Mouse (Mus musculus) ES-Bruce4 (cell line): ENCODE data around the gene Spsb1. TPM values are rescaled to one million over a fixed set of nuclear protein-coding genes. Genes with fewer than 3 reads are reported as not detected.

ENCODE experiments used
- H3K27ac ChIP-seq: 2 replicates; pipeline ENCODE4 v1.5.1; 2012; ENCODE audit warnings: low read length, inconsistent platforms; ENCODE audit not compliant: insufficient read depth
- H3K27me3 ChIP-seq: 2 replicates; pipeline ENCODE4 v1.6.1; 2012; ENCODE audit warnings: mild to moderate bottlenecking, low read length, inconsistent platforms; ENCODE audit not compliant: control insufficient read depth, poor library complexity, insufficient read depth, severe bottlenecking
- H3K36me3 ChIP-seq: 2 replicates; pipeline ENCODE4 v1.6.1; 2012; ENCODE audit warnings: inconsistent platforms, mild to moderate bottlenecking, low read length, moderate library complexity; ENCODE audit not compliant: control insufficient read depth, poor library complexity, insufficient read depth, severe bottlenecking
- H3K4me1 ChIP-seq: one replicate; pipeline ENCODE4 v1.8.1; 2011; ENCODE audit warnings: low read length; ENCODE audit not compliant: control insufficient read depth, insufficient read depth
- H3K4me3 ChIP-seq: 2 replicates; pipeline ENCODE4 v1.5.1; 2011; ENCODE audit warnings: low read depth, mild to moderate bottlenecking, low read length
- H3K9ac ChIP-seq: 2 replicates; pipeline ENCODE4 v1.6.1; 2012; ENCODE audit warnings: low read depth, mild to moderate bottlenecking, inconsistent platforms; ENCODE audit not compliant: poor library complexity, severe bottlenecking
- H3K9me3 ChIP-seq: replicated peaks from 2 replicates; pipeline ENCODE4 v1.6.1; 2012; ENCODE audit warnings: mild to moderate bottlenecking, low read length, inconsistent platforms; ENCODE audit not compliant: control insufficient read depth, poor library complexity, insufficient read depth, severe bottlenecking
- CTCF ChIP-seq: IDR thresholded peaks from one replicate; pipeline ENCODE4 v1.8.1; 2011; ENCODE audit warnings: low read depth, low read length
- EP300 ChIP-seq: IDR thresholded peaks from 2 replicates; pipeline ENCODE4 v1.6.1; 2011; ENCODE audit warnings: low read depth, low read length; ENCODE audit not compliant: insufficient read depth
- POLR2A ChIP-seq: IDR thresholded peaks from one replicate; pipeline ENCODE4 v1.8.1; 2011; ENCODE audit warnings: low read length; ENCODE audit not compliant: insufficient read depth
- polyA plus RNA-seq: library from polyadenylated mRNA; stranded (reverse); fragments of >200 nt; gene quantifications from 2 replicates; pipeline ENCODE4 v1.2.4, GENCODE M21; 2011; ENCODE audit warnings: low read depth; ENCODE audit not compliant: missing spikeins, insufficient read depth, insufficient read length

Gene Spsb1
- polyA plus RNA-seq = 28.1 and 28.7 TPM in 2 replicates

GRCm38 (mm10) chr4:149954893-149955439 lies at the start of gene Spsb1:
Gene Spsb1, minus strand, starts transcription at chr4:149955043.
- peak within 1 kb of the TSS; percentile 68 for H3K4me3 ChIP-seq
- H3K27me3 ChIP-seq = no peaks in the 10 kb centered on the region
- no peaks in the 10 kb centered on the region for H3K9me3 ChIP-seq
- H3K36me3 ChIP-seq = no peaks in the 10 kb centered on the region
- H3K9ac ChIP-seq = peak within 1 kb of the TSS; percentile 56
- no peak within 1 kb of the TSS for H3K27ac ChIP-seq
- TF ChIP-seq EP300 (peak; percentile 46; the same call in 1 of the 2 replicates), CTCF (no peak), POLR2A (peak; percentile 49)
- H3K4me1 ChIP-seq = peaks cover 1% of the 10 kb centered on the region

- Histone ChIP-seq H3K4me1 (peaks cover 18% of the 10 kb centered on the region), H3K4me3 (no peak overlapping the region), H3K27me3 (no peaks in the 10 kb centered on the region), H3K36me3 (no peaks in the 10 kb centered on the region), H3K27ac (no peak overlapping the region), H3K9me3 (no peaks in the 10 kb centered on the region), H3K9ac (no peak overlapping the region)
- TF ChIP-seq CTCF (no peak), POLR2A (no peak), EP300 (no peak)
Observed at GRCm38 (mm10) chr4:150003641-150004040, 48.8 kb upstream of the Spsb1 start.

GRCm38 (mm10) chr4:150003021-150003580 lies 48.3 kb upstream of the Spsb1 start:
- no peak overlapping the region for H3K9ac ChIP-seq

GRCm38 (mm10) chr4:150002021-150002528 lies 47.2 kb upstream of the Spsb1 start:
- H3K36me3 ChIP-seq = no peaks in the 10 kb centered on the region
- no peaks in the 10 kb centered on the region for H3K9me3 ChIP-seq
- H3K4me1 ChIP-seq = peaks cover 18% of the 10 kb centered on the region
- no peaks in the 10 kb centered on the region for H3K27me3 ChIP-seq
- H3K9ac ChIP-seq = peak overlapping the region; percentile 19
- TF ChIP-seq POLR2A (no peak), EP300 (0 out of 2 replicates have a peak, but pooled peaks have one; percentile 33), CTCF (no peak)
- peak overlapping the region; percentile 25 for H3K4me3 ChIP-seq
- H3K27ac ChIP-seq = peak overlapping the region; percentile 80

More at GRCm38 (mm10) chr4:150003021-150003580, 48.3 kb upstream of the Spsb1 start:
- no peak overlapping the region for H3K27ac ChIP-seq
- H3K27me3 ChIP-seq = no peaks in the 10 kb centered on the region
- H3K9me3 ChIP-seq = no peaks in the 10 kb centered on the region
- H3K4me3 ChIP-seq = no peak overlapping the region
- no peaks in the 10 kb centered on the region for H3K36me3 ChIP-seq
- H3K4me1 ChIP-seq = peaks cover 18% of the 10 kb centered on the region
- TF ChIP-seq CTCF (no peak), POLR2A (no peak), EP300 (no peak)

- H3K27ac ChIP-seq = peak overlapping the region; percentile 80
- H3K36me3 ChIP-seq = no peaks in the 10 kb centered on the region
- no peak overlapping the region for H3K4me3 ChIP-seq
- H3K9me3 ChIP-seq = no peaks in the 10 kb centered on the region
- peak overlapping the region; percentile 2; the same call in 1 of the 2 replicates for H3K9ac ChIP-seq
- no peaks in the 10 kb centered on the region for H3K27me3 ChIP-seq
- no peak for TF ChIP-seq POLR2A
- no peak for TF ChIP-seq EP300
- H3K4me1 ChIP-seq = peaks cover 18% of the 10 kb centered on the region
Observed at GRCm38 (mm10) chr4:150001221-150001860, 46.5 kb upstream of the Spsb1 start.
